Mouse (Mus musculus) layer of hippocampus, postnatal 14 days (tissue): ENCODE results near the gene E130218I03Rik. TPM values are rescaled to one million over a fixed set of nuclear protein-coding genes. Genes with fewer than 3 reads are reported as not detected.
"Not testable (repeated sequence)": the region's sequence is repeated elsewhere in the genome, so short reads cannot be mapped to it uniquely, and the experiment has no call there.

Source experiments
- DNase-seq, 2 experiments: peaks; one replicate each; pipeline ENCODE4 v3.0.0; 2021 to 2022; ENCODE audit warnings: low spot score in 2 of 2, mixed read lengths in 1 of 2
- total RNA-seq, 2 experiments: library from RNA; stranded (reverse); gene quantifications; 2 replicates each; pipeline ENCODE4 v1.2.3; 2021

Gene E130218I03Rik
- total RNA-seq, 2 experiments from 2014 or later = not detected

DNA sequence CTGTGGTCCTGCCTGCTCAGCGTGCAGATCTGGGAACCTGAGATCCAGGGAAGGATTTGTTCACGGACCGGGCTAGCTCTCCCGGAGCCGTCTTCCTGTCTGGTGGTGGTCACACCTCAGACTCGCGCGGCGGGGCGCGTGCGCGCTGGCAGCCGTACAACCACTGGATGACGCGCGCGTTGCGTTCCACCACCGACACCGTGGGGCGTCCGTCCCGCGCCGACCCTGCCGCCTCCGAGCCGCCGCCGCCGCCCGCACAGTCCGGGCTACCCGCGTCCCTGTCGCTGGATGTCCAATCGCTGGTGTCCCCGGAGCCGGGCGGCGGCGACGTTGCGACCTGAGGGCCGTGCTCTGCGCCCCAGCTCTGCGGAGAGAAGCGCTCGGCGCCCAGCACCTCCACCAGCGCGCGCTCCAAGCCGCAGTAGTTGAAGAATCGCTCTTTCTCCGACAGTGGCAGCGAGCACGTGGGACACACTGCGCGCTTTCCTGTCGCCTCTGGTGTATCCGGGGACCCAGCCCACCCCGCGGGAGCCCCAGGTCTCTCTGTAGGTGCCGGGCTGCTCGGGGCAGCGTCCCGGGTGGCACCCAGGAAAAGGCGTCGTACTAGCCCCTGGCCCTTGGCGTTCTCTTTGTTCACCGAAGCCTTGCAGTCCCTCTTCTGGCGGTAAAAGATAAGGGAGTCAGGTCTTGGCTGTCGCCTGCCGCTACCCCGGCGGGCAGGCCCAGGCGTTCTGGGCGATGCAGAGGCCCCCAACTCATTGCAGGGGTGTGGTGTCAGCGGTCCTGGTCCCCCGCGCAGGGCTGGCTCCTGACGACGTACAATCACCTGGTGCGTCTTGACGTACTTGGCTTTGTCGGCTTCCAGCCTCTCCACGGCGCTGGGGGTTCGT is 8.0 kb downstream of the E130218I03Rik start:
- peak in 1 of 2 experiments; percentile 28 for DNase-seq

DNA sequence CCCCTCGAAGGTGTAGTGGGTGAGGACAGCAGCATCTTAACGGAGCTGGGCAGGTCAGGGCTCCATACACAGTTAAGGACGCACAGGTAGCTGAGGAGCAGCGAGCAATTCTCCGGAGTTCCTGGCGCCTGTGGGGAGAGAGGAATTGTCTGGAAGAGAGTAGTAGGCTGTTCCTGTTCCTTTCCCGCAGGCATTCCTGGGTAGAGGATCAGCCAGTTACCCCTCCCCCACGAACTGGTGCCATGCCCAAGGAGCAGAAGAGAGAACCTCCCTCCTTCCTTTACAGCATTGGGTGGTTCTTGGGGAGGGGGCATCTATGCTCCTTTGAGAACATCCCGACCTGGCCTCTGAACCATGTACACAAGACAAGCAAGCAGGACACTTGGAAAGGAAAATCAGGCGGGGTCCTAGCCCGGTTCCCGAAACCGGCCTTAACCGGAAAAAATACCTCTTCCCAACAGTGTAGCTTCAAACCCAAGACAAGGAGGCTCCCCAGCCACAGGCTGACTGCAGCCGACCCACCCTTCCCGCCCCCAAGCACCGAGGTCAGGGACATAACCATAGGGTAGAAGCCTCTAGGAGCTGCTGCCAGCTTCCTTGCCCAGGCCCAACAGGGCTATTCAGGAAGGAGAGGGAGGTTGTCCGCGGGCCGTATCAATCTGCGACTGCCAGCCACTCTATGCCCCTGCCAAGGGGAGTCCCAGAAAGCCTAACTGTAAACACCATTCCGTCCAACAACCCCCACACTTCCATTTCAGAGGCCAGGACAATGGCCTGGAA is 8.9 kb downstream of the E130218I03Rik start:
- DNase-seq = no peak

DNA sequence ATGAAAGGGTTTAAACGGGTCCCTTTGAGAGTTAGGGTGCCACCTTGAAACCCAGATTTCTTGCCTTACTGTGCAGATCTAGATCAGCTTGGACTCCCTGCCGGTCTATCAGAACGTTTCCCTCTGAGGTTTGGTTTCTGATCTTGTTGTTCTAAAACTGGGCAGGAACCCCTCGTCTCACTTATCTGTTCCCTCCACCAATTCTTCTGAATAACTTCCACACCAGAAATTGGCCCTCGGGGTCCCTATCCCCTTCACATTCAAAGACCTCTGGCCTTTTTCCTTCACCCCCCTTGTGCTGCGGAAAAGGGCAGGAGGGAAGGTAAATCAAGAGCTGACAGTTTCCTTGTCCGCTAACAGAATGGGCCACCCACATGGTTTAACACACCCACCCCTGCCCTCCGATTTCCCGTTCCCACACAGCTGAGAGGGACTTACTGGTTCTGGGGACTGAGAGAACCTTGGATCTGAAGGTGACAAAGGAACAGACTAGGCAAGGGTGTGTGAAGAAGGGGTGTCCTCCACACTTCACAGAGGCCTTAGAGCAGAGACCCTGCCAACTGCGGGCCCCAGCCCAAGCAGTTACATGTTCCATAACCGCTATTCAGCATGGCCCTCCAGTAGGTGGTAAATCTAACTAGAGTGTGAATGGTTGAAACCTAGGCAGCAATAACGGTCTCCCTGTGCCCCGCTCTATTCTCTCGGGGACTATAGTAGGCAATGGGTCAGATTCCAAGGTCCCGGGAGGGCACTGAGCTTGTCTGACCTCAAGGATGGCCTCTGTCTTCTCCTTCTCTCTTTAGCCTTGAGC is 9.7 kb downstream of the E130218I03Rik start:
- DNase-seq = no peak

DNA sequence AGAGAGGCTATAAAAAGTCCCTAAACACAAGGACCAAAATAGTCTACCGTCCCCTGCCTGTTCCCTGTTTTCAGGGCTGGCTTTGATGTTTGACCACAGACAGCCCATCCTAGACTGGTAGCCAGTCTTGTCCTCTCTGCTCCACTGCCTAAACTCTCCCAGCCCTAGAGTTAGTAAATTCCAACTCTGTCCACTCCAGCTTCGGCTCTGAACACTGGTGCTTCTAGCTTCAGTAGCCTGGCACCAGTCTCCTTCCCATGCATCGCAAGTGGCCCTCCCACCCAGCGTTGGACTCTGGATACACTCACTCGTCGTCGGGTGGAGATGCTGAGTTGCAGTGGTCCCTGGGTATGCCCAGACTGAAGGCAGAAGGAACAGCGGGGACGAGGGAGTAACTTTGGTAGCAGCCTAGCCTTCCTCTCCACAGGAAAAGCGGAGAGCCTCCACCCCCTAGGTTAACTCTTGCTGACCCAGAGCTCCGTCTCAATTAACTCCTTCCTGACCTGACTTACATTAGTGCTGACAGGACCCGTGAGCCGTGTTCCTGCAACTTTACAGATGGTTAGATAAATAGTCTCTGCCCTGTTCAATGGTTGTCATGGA is 10.4 kb downstream of the E130218I03Rik start, which contains the start of gene Grrp1:
Gene Grrp1, minus strand, starts transcription at position 385 of the 603 bp plus-strand sequence.
- DNase-seq = no peak

DNA sequence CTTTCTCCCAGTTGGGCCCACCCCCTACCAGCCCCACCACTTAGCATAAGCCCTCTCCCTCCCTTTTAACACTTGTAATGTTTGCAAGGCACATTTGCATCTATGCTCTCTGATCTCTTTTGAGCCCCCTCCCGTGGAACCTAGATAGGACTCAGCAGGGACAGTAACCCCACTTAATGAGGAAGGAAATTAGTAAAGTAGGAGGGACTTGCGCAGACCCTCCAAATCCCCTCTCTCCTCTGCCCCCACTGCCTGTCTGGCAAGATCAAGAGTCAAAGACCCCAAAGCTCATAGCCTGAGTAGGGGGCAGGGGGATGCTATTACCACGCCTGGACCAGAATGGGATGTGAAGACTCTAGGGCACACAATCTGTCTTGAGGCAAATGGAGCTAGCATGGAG is 11.4 kb downstream of the E130218I03Rik start:
- no peak for DNase-seq

DNA sequence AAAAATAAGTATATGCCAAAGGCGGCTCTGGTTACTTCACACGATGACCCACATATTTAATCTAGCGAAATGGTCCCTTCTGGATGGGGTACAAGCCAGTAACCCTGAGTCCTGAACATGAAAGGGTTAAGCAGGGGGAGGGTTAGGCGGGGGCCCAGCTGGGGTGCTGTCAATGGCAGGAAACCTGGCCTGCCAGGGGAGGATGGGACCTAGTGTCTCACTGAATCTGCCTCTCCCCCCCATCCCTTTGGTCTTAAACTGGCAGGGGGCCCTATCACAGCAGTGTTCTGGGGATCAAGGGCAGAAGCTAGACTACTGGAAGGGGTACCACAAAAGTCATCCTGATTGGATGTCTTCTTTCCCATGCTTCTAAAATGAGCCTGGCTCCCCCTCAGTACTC is 12.4 kb downstream of the E130218I03Rik start:
- DNase-seq = no peak

DNA sequence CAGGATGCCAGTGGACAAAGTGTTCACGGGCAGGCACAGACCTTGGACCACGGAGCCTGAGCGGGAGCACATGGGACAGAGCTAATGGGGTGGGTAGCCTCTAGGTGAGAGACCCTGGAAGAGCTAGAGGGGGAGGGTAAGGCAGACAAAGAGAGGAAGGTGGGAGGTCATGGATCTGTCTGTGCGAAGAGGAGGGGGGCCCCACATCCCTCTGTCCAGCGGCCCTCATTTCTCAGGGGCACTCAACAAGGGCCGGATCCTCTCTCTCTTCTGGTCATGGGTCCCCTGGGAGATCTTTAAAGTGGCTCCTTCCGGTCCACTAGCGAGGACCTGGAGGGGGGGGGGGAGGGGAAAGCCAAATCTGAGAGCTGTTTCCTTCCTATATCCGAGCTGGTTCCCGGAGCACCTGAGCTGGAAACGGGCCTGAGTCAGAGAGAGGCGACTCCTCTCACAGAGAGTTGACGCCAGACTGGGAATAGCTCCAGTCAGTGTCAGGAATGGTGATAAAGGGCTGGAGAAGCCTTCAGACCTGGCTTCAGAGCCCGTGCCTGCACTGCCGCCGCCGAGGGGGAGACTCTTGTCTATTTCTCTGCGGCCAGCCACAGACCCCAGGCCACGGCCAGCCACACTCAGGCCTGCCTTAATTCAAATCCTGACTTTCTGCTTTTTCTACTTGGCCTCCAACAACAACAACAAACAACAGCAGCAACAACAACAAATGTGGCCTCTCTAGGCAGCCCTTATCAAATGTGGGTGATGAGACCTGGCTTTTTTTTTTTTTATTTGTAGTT is 13.1 kb downstream of the E130218I03Rik start:
- no peak for DNase-seq

DNA sequence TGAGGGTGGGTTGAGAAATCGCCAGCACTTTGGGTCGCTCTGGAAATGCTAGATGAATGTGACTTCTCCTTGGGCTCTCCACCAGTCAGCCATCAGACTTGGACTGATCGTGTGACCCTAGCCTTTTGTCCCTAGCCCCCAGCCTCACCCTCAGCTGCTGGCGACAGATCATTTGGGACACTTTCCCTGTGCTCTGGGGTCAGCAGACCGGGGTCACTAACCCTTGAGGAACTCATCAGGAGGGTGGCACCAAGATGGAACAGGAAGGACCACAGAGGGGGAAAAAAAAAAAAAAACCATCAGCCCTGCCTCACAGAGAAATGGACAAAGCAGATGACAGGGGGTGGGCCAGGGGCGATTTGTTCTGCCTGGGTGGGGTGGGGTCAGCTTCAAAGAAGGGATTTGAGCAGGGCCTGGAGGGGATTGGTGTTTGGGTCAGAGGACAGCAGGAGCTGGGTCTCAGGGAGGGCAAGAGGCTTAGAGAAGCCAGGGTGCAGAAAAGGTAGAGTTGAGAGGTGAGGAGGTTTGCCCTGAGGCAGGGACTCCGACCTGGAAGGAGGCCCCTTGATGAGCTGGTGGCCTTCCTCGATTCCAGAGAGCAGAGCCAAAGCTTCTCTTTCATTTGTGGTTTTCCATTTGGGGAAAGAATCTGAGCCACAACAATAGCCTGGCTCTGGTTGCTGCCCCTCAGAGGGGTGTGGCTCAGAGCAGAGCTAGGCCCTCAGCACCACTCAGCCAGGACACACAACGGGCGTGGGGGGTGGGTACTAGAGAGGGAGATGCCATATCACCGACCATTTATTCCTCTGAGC is 13.9 kb downstream of the E130218I03Rik start:
- no peak for DNase-seq

DNA sequence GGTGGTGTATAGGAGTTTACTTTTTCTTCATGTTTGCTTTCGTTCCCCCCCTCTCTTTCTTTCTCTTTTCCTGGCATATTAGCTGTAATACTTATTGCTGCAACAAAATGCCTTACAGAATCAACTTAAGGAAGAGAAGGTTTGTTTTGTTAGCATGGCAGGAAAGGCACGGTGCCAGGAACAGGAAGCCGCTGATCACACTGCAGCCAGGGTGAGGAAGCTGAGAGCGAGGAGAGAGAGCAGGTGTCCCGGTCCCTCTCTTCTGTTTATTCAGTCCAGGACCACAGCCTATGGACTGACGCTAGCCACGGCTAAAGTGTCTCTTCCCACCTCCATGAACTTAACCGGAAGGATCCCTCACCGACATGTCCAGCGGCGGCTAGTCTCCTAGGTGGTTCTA is 14.9 kb downstream of the E130218I03Rik start:
- DNase-seq = no peak

DNA sequence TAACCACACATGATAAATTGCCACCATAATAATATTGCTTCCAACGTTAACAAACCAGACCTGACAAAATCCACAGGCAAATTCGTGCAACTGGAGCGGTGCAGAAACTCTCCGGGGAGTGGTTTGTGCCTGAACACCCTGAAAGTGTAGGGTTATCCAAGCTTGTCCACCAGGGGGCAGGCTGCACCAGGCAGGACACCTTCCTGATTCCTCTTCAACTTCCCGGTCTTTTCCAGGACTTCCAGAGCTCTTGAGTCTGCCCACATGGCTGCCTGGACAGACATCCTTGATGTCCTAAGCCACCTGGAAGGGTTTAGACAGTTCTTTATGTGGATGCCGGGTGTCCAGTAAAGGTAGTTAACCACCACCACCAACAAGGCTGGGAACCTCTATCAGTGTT is 19.7 kb downstream of the E130218I03Rik start:
- DNase-seq = peak in 1 of 2 experiments; percentile 39

DNA sequence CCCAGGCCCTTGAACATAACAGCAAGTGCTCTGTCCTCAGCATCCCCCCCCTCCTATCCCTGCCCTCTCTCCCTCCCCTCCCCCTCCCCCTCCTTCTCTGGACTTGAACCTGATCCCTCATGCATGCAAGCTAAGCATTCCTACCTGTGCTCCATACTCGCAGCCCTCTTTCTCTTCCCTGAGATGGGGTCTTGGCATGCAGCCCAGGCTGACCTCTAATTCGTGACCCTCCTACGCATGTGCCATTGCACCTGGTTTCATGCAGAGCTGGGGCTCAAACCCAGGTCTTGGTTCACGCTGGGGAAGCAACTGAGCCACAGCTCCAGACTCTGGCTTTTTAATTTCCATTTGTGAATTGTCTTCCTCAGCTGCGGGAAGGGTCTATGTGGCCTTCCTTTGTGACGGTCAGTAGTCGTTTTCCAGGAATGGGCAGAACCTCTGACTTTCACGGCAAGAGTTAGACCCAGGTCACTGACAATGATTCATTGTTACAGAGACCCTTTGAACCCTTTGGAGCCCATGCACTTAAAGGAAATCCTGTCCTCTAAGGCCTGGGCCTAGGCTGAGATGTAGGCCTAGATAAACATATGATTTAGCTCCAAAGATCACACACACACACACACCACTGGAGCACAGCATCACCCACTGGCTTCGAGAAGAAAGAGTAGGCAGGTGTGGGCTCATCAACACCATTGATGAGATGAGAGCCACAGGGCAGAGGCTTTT is 22.6 kb downstream of the E130218I03Rik start:
- no peak for DNase-seq

DNA sequence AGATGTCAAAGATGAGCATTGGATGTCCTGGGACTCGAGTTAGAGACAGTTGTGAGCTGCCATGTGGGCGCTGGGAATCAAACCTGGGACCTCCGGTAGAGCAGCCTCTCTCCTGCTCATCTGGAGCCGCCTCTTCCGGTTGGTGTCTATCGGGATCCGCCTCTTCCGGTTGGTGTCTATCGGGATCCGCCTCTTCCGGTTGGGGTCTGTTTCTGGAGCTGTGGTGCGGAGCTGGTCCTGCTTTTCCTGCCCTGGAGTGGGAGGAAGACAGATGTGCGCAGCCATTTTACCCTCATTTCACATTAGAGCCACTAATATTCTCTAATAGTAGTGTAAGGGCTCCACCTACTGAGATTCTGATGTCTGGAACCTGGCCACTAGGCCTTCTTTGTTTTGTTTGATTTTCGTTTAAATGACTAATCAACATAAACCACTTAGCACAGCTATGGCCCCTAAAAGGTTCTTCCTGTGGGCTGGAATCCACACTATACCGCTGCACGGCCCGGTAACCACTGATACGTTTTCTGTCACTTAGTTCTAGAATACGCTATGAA is 24.7 kb downstream of the E130218I03Rik start:
- no peak for DNase-seq

DNA sequence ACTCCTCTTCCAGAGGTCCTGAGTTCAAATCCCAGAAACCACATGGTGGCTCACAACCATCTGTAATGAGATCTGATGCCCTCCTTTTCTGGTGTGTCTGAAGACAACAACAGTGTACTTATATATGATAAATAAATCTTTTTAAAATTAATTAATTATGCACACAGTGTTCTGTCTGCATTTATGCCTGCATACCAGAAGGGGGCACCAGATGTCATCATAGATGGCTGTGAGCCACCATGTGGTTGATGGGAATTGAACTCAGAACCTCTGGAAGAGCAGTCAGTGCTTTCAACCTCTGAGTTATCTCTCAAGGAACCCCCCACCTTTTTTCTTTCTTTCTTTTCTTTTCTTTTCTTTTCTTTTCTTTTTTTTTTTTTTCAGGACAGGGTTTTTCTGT is 26.2 kb downstream of the E130218I03Rik start:
- not testable (repeated sequence) for DNase-seq

DNA sequence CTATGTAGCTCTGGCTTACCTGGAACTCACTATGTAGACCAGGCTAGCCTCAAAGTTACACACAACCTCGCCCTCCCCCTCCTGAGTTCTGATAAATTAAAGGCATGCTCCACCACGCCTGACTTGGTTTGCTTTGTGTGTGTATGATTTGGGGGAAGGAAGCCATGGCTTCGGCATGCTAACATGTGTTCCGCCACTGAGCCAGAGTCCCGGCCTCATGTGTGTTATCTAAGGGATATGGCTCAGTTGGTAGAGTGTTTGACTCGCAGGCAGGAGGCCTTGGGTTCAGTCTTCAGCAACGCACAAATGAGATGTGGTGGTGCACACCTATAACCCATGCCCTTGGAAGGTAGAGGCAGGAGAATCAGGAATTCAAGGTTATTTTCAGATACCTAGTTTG is 28.5 kb downstream of the E130218I03Rik start:
- no peak for DNase-seq

DNA sequence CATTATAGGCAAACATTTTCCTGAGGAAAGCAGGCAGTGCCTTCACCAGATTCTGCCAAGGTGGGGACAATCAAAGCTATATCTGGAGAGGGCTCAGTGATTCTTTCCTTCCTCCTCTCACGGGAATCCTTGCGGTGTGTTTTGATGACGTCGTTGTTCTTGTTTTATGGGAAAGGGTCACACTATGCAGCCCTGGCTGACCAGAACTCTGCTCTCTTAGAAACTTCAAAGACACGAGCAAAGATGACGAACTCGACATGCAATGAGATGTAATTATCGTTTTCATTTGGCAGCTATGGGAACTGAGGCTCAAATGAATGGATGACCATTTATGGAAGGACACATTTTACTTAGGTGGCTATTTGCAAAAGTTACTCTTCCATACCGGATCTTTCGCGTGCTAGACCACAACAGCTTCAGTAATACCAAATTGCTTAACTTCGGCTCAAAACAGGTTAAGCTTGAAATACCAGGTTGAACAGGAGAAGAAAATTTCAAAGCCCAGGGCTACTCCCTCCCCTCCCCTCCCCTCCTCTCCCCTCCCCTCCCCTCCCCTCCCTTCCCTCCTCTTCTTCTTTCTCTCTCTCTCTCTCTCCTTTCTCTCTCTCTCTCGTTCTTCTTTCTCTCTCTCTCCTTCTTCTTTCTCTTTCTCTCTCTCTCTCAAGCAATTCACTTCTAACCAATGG is 29.4 kb downstream of the E130218I03Rik start:
- DNase-seq = no peak

DNA sequence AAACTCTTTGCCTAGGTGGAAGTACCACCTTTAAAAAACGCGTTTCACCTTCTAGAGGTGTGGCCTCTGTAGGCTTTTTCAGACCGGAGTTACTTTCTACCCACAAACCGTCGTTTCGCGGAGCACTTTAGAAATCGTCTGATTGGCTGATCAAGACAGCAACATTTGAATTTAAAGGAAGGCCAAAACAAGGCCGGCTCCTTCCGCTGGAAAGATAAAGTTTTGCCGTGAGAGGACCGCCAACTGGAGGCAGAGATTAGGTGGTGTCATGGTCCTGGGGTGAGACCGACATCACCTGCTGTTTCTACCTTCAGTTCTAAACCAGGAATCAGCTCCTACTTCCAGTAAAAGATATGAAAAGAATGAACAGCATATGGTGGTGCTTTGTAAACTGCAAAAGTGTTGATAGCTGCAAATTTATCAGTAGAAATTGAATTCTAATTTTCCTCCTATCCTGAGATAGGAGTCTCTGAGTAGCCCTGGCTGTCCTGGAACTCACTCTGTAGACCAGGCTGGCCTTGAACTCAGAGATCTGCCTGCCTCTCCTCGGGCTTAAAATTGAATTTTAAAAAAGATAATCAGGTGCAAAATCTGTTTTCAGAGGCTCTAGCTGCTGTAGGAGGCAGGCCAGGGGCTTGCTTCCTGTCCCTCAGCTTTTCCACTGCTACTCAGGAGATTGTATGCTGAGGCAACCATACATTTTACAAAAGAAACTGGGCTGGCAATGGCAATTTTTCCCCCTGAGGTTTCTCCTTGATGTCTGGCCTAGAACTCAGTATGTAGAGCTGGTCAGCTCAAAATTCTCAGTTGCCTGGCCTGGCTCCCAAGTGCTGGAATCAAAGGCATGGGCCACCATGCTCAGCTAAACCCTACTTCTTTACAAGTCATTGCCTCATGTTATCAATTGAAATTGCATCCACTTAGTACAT is 30.2 kb downstream of the E130218I03Rik start:
- no peak for DNase-seq
